Mouse (Mus musculus): Measurements from ENCODE around the gene Syna. TPM values are rescaled to one million over a fixed set of nuclear protein-coding genes. Genes with fewer than 3 reads are reported as not detected.

Gene Syna
- polyA plus RNA-seq, 1 experiment: 0.15 TPM

GRCm38 (mm10) chr5:134525971-134526711 is 33.8 kb downstream of the Syna start:
- Histone ChIP-seq H3K36me3 (ENCODE audit: control insufficient read depth, insufficient read depth, low read length) (no peaks in the 10 kb centered on the region), H3K4me3 (ENCODE audit: control insufficient read depth, insufficient read depth, low read length) (no peak overlapping the region), H3K4me1 (replicated peaks; ENCODE audit: control insufficient read depth, insufficient read depth, low read length) (peaks cover 3% of the 10 kb centered on the region), H3K27ac (ENCODE audit: control insufficient read depth, insufficient read depth, low read length) (no peak overlapping the region), H3K27me3 (ENCODE audit: control insufficient read depth, insufficient read depth, low read length) (no peaks in the 10 kb centered on the region)
- no peak for DNase-seq
- TF ChIP-seq POLR2A (IDR thresholded peaks at IDR 0.05; ENCODE audit: control insufficient read depth, extremely low read depth, insufficient read depth, low read length, poor library complexity) (no peak), CTCF (IDR thresholded peaks at IDR 0.05; ENCODE audit: borderline replicate concordance, control insufficient read depth, extremely low read depth, insufficient read depth, low read length, poor library complexity) (no peak)
- 93% methylated on average over 15 of the region's 15 CpGs for WGBS

- Histone ChIP-seq H3K4me3 (ENCODE audit: control insufficient read depth, insufficient read depth, low read length) (no peak overlapping the region), H3K4me1 (replicated peaks; ENCODE audit: control insufficient read depth, insufficient read depth, low read length) (peaks cover 3% of the 10 kb centered on the region), H3K36me3 (ENCODE audit: control insufficient read depth, insufficient read depth, low read length) (no peaks in the 10 kb centered on the region), H3K27me3 (ENCODE audit: control insufficient read depth, insufficient read depth, low read length) (no peaks in the 10 kb centered on the region), H3K27ac (ENCODE audit: control insufficient read depth, insufficient read depth, low read length) (no peak overlapping the region)
- 95% methylated on average over 5 of the region's 5 CpGs for WGBS
- TF ChIP-seq CTCF (IDR thresholded peaks at IDR 0.05; ENCODE audit: borderline replicate concordance, control insufficient read depth, extremely low read depth, insufficient read depth, low read length, poor library complexity): no peak
- no peak for TF ChIP-seq POLR2A (IDR thresholded peaks at IDR 0.05; ENCODE audit: control insufficient read depth, extremely low read depth, insufficient read depth, low read length, poor library complexity)
- DNase-seq: no peak
These were observed 36.2 kb downstream of the Syna start for GRCm38 (mm10) chr5:134523728-134524127.

GRCm38 (mm10) chr5:134522524-134522923 is 37.4 kb downstream of the Syna start:
- Histone ChIP-seq H3K27me3 (ENCODE audit: control insufficient read depth, insufficient read depth, low read length) (no peaks in the 10 kb centered on the region), H3K27ac (ENCODE audit: control insufficient read depth, insufficient read depth, low read length) (no peak overlapping the region), H3K4me3 (ENCODE audit: control insufficient read depth, insufficient read depth, low read length) (no peak overlapping the region), H3K36me3 (ENCODE audit: control insufficient read depth, insufficient read depth, low read length) (no peaks in the 10 kb centered on the region), H3K4me1 (replicated peaks; ENCODE audit: control insufficient read depth, insufficient read depth, low read length) (peaks cover 3% of the 10 kb centered on the region)
- 97% methylated on average over 26 of the region's 26 CpGs for WGBS
- DNase-seq: no peak
- TF ChIP-seq POLR2A (IDR thresholded peaks at IDR 0.05; ENCODE audit: control insufficient read depth, extremely low read depth, insufficient read depth, low read length, poor library complexity) (no peak), CTCF (IDR thresholded peaks at IDR 0.05; ENCODE audit: borderline replicate concordance, control insufficient read depth, extremely low read depth, insufficient read depth, low read length, poor library complexity) (no peak)

GRCm38 (mm10) chr5:134521806-134522205 is 38.2 kb downstream of the Syna start:
- WGBS: 37% methylated on average over 7 of the region's 7 CpGs

GRCm38 (mm10) chr5:134521131-134521530 is 38.8 kb downstream of the Syna start:
- no peaks in the 10 kb centered on the region for H3K27me3 ChIP-seq (ENCODE audit: control insufficient read depth, insufficient read depth, low read length)
- H3K36me3 ChIP-seq (ENCODE audit: control insufficient read depth, insufficient read depth, low read length): no peaks in the 10 kb centered on the region
- 97% methylated on average over 2 of the region's 2 CpGs for WGBS
- H3K27ac ChIP-seq (ENCODE audit: control insufficient read depth, insufficient read depth, low read length): no peak overlapping the region
- peaks cover 3% of the 10 kb centered on the region for H3K4me1 ChIP-seq (replicated peaks; ENCODE audit: control insufficient read depth, insufficient read depth, low read length)
- TF ChIP-seq POLR2A (IDR thresholded peaks at IDR 0.05; ENCODE audit: control insufficient read depth, extremely low read depth, insufficient read depth, low read length, poor library complexity) (no peak), CTCF (IDR thresholded peaks at IDR 0.05; ENCODE audit: borderline replicate concordance, control insufficient read depth, extremely low read depth, insufficient read depth, low read length, poor library complexity) (no peak)
- no peak for DNase-seq
- H3K4me3 ChIP-seq (ENCODE audit: control insufficient read depth, insufficient read depth, low read length): no peak overlapping the region

More at GRCm38 (mm10) chr5:134521806-134522205, 38.2 kb downstream of the Syna start:
- no peak overlapping the region for H3K27ac ChIP-seq (ENCODE audit: control insufficient read depth, insufficient read depth, low read length)
- no peaks in the 10 kb centered on the region for H3K36me3 ChIP-seq (ENCODE audit: control insufficient read depth, insufficient read depth, low read length)
- TF ChIP-seq POLR2A (IDR thresholded peaks at IDR 0.05; ENCODE audit: control insufficient read depth, extremely low read depth, insufficient read depth, low read length, poor library complexity) (no peak), CTCF (IDR thresholded peaks at IDR 0.05; ENCODE audit: borderline replicate concordance, control insufficient read depth, extremely low read depth, insufficient read depth, low read length, poor library complexity) (no peak)
- no peaks in the 10 kb centered on the region for H3K27me3 ChIP-seq (ENCODE audit: control insufficient read depth, insufficient read depth, low read length)
- peaks cover 3% of the 10 kb centered on the region for H3K4me1 ChIP-seq (replicated peaks; ENCODE audit: control insufficient read depth, insufficient read depth, low read length)
- no peak for DNase-seq
- H3K4me3 ChIP-seq (ENCODE audit: control insufficient read depth, insufficient read depth, low read length): no peak overlapping the region

- Histone ChIP-seq H3K27ac (ENCODE audit: control insufficient read depth, insufficient read depth, low read length) (no peak overlapping the region), H3K36me3 (ENCODE audit: control insufficient read depth, insufficient read depth, low read length) (no peaks in the 10 kb centered on the region), H3K4me1 (replicated peaks; ENCODE audit: control insufficient read depth, insufficient read depth, low read length) (peaks cover 3% of the 10 kb centered on the region), H3K27me3 (ENCODE audit: control insufficient read depth, insufficient read depth, low read length) (no peaks in the 10 kb centered on the region), H3K4me3 (ENCODE audit: control insufficient read depth, insufficient read depth, low read length) (no peak overlapping the region)
- 78% methylated on average over 4 of the region's 4 CpGs for WGBS
- TF ChIP-seq CTCF (IDR thresholded peaks at IDR 0.05; ENCODE audit: borderline replicate concordance, control insufficient read depth, extremely low read depth, insufficient read depth, low read length, poor library complexity) (no peak), POLR2A (IDR thresholded peaks at IDR 0.05; ENCODE audit: control insufficient read depth, extremely low read depth, insufficient read depth, low read length, poor library complexity) (no peak)
- DNase-seq: no peak
These were observed 39.9 kb downstream of the Syna start for GRCm38 (mm10) chr5:134520120-134520519.
